Mouse (Mus musculus) heart, postnatal 14 days (tissue): ENCODE measurements around the gene Try5. TPM values are rescaled to one million over a fixed set of nuclear protein-coding genes. Genes with fewer than 3 reads are reported as not detected.
"Not testable (repeated sequence)": the region's sequence is repeated elsewhere in the genome, so short reads cannot be mapped to it uniquely, and the experiment has no call there.

Experiments
- DNase-seq, 2 experiments: peaks; one replicate each; pipeline ENCODE4 v3.0.0; 2021 to 2022
- intact Hi-C: fragments of 180-260 bp; cut with DNase I; formaldehyde crosslinking; loops from one replicate; pipeline ENCODE4 v1.15.1; 2025
- long read RNA-seq, 2 experiments: library from polyadenylated mRNA; stranded (forward); transcript quantifications; one replicate each; pipeline ENCODE4 v2.0.0; 2021
- total RNA-seq, 2 experiments: library from RNA; stranded (reverse); gene quantifications; 2 replicates each; pipeline ENCODE4 v1.2.3; 2021

Gene Try5
- total RNA-seq: not detected
- long read RNA-seq, experiment 1: 0 reads
- long read RNA-seq, experiment 2, partial matches to known transcripts: 0 of 1 reads
- long read RNA-seq, experiment 2, other reads (novel, unspliced or antisense): 1 of 1 reads

- intact Hi-C loops: not testable (repeated sequence)
Measured at GRCm38 (mm10) chr6:41316741-41317140, at the start of gene Try5. Try5 (minus strand) TSS chr6:41316841.

GRCm38 (mm10) chr6:41353932-41354331 lies 37.3 kb upstream of the Try5 start, which contains the start of gene Try10:
Try10 (plus strand) TSS chr6:41354105.
- DNase-seq: no peak
- intact Hi-C loops: no loop called here

More at GRCm38 (mm10) chr6:41316741-41317140, at the start of gene Try5:
- not testable (repeated sequence) for DNase-seq

GRCm38 (mm10) chr6:41301969-41302368 lies 14.7 kb downstream of the Try5 start, which contains the start of gene Try4:
Try4 (plus strand) TSS chr6:41302269.
- intact Hi-C loops: no loop called here
- DNase-seq: no peak

GRCm38 (mm10) chr6:41298255-41298654 lies 18.4 kb downstream of the Try5 start:
- no peak for DNase-seq
- intact Hi-C loops: no loop called here

GRCm38 (mm10) chr6:41266140-41266539 lies 50.5 kb downstream of the Try5 start:
- no peak for DNase-seq
- intact Hi-C loops: no loop called here

GRCm38 (mm10) chr6:41262796-41263195 lies 53.8 kb downstream of the Try5 start:
- intact Hi-C loops: loop anchor here (5.0 kb wide), 1 partner anchor 265 kb away; no protein-coding TSS in a partner anchor
- DNase-seq: no peak

Other genes starting within 250 kb of the Try5 start
- gene Try4, start 14.6 kb downstream of the Try5 start, total RNA-seq: not detected
- not detected for gene Try10, start 37.3 kb upstream of the Try5 start, total RNA-seq
- not detected for gene Prss3, start 60.8 kb upstream of the Try5 start, total RNA-seq
- gene Gm5771, start 75.5 kb upstream of the Try5 start, total RNA-seq: not detected
- gene Gm10334, start 129.3 kb upstream of the Try5 start, total RNA-seq: not detected
- gene Prss1, start 142.1 kb upstream of the Try5 start, total RNA-seq: not detected
- gene Prss2, start 204.9 kb upstream of the Try5 start, total RNA-seq: not detected